Mouse (Mus musculus) forebrain, embryonic 12.5 days (tissue): Measurements from ENCODE around the gene Atxn2l. TPM values are rescaled to one million over a fixed set of nuclear protein-coding genes. Genes with fewer than 3 reads are reported as not detected.

Experiments used
- ATAC-seq: fragments of 200-750 bp; cut with Nextera tagmentation; 2 replicates; pipeline ENCODE4 v1.8.0; 2017; ENCODE audit warnings: moderate TSS enrichment; ENCODE audit not compliant: low FRiP score
- H3K27ac ChIP-seq: fragments of 300-500 bp; sonication (generic); 2 replicates; pipeline ENCODE4 v1.5.1; 2016; ENCODE audit warnings: mild to moderate bottlenecking
- H3K27me3 ChIP-seq: fragments of 300-500 bp; sonication (generic); 2 replicates; pipeline ENCODE4 v1.6.1; 2016; ENCODE audit warnings: mild to moderate bottlenecking
- H3K36me3 ChIP-seq: fragments of 300-500 bp; sonication (generic); replicated peaks from 2 replicates; pipeline ENCODE4 v1.6.1; 2016; ENCODE audit warnings: mild to moderate bottlenecking
- H3K4me1 ChIP-seq: fragments of 300-500 bp; sonication (generic); 2 replicates; pipeline ENCODE4 v1.6.1; 2016
- H3K4me2 ChIP-seq: fragments of 300-500 bp; sonication (generic); 2 replicates; pipeline ENCODE4 v1.6.1; 2016; ENCODE audit warnings: mild to moderate bottlenecking, moderate library complexity
- H3K4me3 ChIP-seq: fragments of 300-500 bp; sonication (generic); replicated peaks from 2 replicates; pipeline ENCODE4 v1.5.1; 2016; ENCODE audit warnings: mild to moderate bottlenecking
- H3K9ac ChIP-seq: fragments of 300-500 bp; sonication (generic); 2 replicates; pipeline ENCODE4 v1.6.1; 2016; ENCODE audit warnings: mild to moderate bottlenecking
- H3K9me3 ChIP-seq: fragments of 300-500 bp; sonication (generic); 2 replicates; pipeline ENCODE4 v1.6.1; 2016
- WGBS: fragments of 180-500 bp; shearing (Covaris S2); methylation state at CpG from one replicate; pipeline ENCODE4 v1.1.7; 2016; 5-methylcytosine and 5-hydroxymethylcytosine counted together
- polyA plus RNA-seq: library from polyadenylated mRNA; unstranded; fragments of >200 nt; fragmentation: Nextera tagmentation; extraction: Ambion mirVana; gene quantifications from 2 replicates; pipeline ENCODE4 v1.2.1, GENCODE M21; 2016

Gene Atxn2l
- polyA plus RNA-seq, 1 experiment from 2014 or later = 76.6 TPM

GRCm38 (mm10) chr7:126456382-126457266 is 46.6 kb downstream of the Atxn2l start:
- H3K36me3 ChIP-seq = no peaks in the 10 kb centered on the region
- peaks cover 3% of the 10 kb centered on the region; the same call in 1 of the 2 replicates for H3K27me3 ChIP-seq
- no peaks in the 10 kb centered on the region for H3K4me1 ChIP-seq
- no peaks in the 10 kb centered on the region for H3K9me3 ChIP-seq
- H3K9ac ChIP-seq = no peak overlapping the region
- no peak for ATAC-seq
- 92% methylated on average over 17 of the region's 17 CpGs for WGBS
- no peak overlapping the region for H3K27ac ChIP-seq
- H3K4me2 ChIP-seq = no peak overlapping the region
- no peak overlapping the region for H3K4me3 ChIP-seq

- Histone ChIP-seq H3K4me2 (no peak overlapping the region), H3K27me3 (no peaks in the 10 kb centered on the region), H3K4me3 (no peak overlapping the region), H3K36me3 (no peaks in the 10 kb centered on the region), H3K4me1 (no peaks in the 10 kb centered on the region), H3K27ac (no peak overlapping the region), H3K9ac (no peak overlapping the region), H3K9me3 (no peaks in the 10 kb centered on the region)
- ATAC-seq = no peak
- 76% methylated on average over 2 of the region's 2 CpGs for WGBS
Observed at GRCm38 (mm10) chr7:126455242-126455641, 48.0 kb downstream of the Atxn2l start.

- ATAC-seq = no peak
- H3K4me3 ChIP-seq = no peak overlapping the region
- H3K9ac ChIP-seq = no peak overlapping the region
- no peaks in the 10 kb centered on the region for H3K4me1 ChIP-seq
- H3K27me3 ChIP-seq = no peaks in the 10 kb centered on the region
- 86% methylated on average over 7 of the region's 7 CpGs for WGBS
- H3K9me3 ChIP-seq = no peaks in the 10 kb centered on the region
- no peak overlapping the region for H3K27ac ChIP-seq
- H3K36me3 ChIP-seq = no peaks in the 10 kb centered on the region
- H3K4me2 ChIP-seq = no peak overlapping the region
Observed at GRCm38 (mm10) chr7:126453861-126454260, 49.4 kb downstream of the Atxn2l start.

- Histone ChIP-seq H3K4me3 (no peak overlapping the region), H3K27ac (no peak overlapping the region), H3K4me1 (no peaks in the 10 kb centered on the region), H3K9ac (no peak overlapping the region), H3K36me3 (no peaks in the 10 kb centered on the region), H3K4me2 (no peak overlapping the region), H3K9me3 (no peaks in the 10 kb centered on the region), H3K27me3 (no peaks in the 10 kb centered on the region)
- ATAC-seq = no peak
- WGBS = 92% methylated on average over 3 of the region's 3 CpGs
Observed at GRCm38 (mm10) chr7:126452244-126452643, 51.0 kb downstream of the Atxn2l start.

GRCm38 (mm10) chr7:126450641-126451040 is 52.6 kb downstream of the Atxn2l start:
- Histone ChIP-seq H3K36me3 (peaks cover 6% of the 10 kb centered on the region), H3K4me1 (no peaks in the 10 kb centered on the region), H3K9me3 (no peaks in the 10 kb centered on the region), H3K9ac (no peak overlapping the region), H3K27ac (no peak overlapping the region), H3K4me2 (no peak overlapping the region), H3K4me3 (no peak overlapping the region), H3K27me3 (no peaks in the 10 kb centered on the region)
- ATAC-seq = no peak
- 90% methylated on average over 6 of the region's 6 CpGs for WGBS

GRCm38 (mm10) chr7:126449991-126450390 is 53.2 kb downstream of the Atxn2l start:
- Histone ChIP-seq H3K4me1 (no peaks in the 10 kb centered on the region), H3K9ac (no peak overlapping the region), H3K27me3 (no peaks in the 10 kb centered on the region), H3K4me2 (no peak overlapping the region), H3K9me3 (no peaks in the 10 kb centered on the region), H3K36me3 (peaks cover 12% of the 10 kb centered on the region), H3K27ac (no peak overlapping the region), H3K4me3 (no peak overlapping the region)
- WGBS = 93% methylated on average over 18 of the region's 18 CpGs
- no peak for ATAC-seq

GRCm38 (mm10) chr7:126448481-126448880 is 54.8 kb downstream of the Atxn2l start:
- Histone ChIP-seq H3K27ac (no peak overlapping the region), H3K4me3 (no peak overlapping the region), H3K9me3 (no peaks in the 10 kb centered on the region), H3K4me1 (no peaks in the 10 kb centered on the region), H3K27me3 (no peaks in the 10 kb centered on the region), H3K4me2 (no peak overlapping the region), H3K9ac (no peak overlapping the region), H3K36me3 (peaks cover 23% of the 10 kb centered on the region)
- WGBS = 92% methylated on average over 19 of the region's 19 CpGs
- no peak for ATAC-seq

- WGBS = 89% methylated on average over 21 of the region's 21 CpGs
- peaks cover 23% of the 10 kb centered on the region for H3K36me3 ChIP-seq
Observed at GRCm38 (mm10) chr7:126446217-126446616, 57.0 kb downstream of the Atxn2l start.

GRCm38 (mm10) chr7:126445104-126445815 is 58.0 kb downstream of the Atxn2l start:
- Histone ChIP-seq H3K4me3 (no peak overlapping the region), H3K27me3 (no peaks in the 10 kb centered on the region), H3K9ac (no peak overlapping the region), H3K4me1 (no peaks in the 10 kb centered on the region), H3K4me2 (no peak overlapping the region), H3K27ac (no peak overlapping the region), H3K36me3 (peaks cover 23% of the 10 kb centered on the region), H3K9me3 (no peaks in the 10 kb centered on the region)
- no peak for ATAC-seq
- WGBS = 92% methylated on average over 15 of the region's 15 CpGs

More at GRCm38 (mm10) chr7:126446217-126446616, 57.0 kb downstream of the Atxn2l start:
- no peaks in the 10 kb centered on the region for H3K4me1 ChIP-seq
- no peaks in the 10 kb centered on the region for H3K9me3 ChIP-seq
- no peaks in the 10 kb centered on the region for H3K27me3 ChIP-seq
- no peak overlapping the region for H3K4me2 ChIP-seq
- H3K4me3 ChIP-seq = no peak overlapping the region
- no peak for ATAC-seq
- no peak overlapping the region for H3K27ac ChIP-seq
- peak overlapping the region; percentile 21; the same call in 1 of the 2 replicates for H3K9ac ChIP-seq

- no peak overlapping the region for H3K9ac ChIP-seq
- ATAC-seq = no peak
- H3K4me2 ChIP-seq = no peak overlapping the region
- H3K27me3 ChIP-seq = no peaks in the 10 kb centered on the region
- H3K27ac ChIP-seq = no peak overlapping the region
- 92% methylated on average over 9 of the region's 9 CpGs for WGBS
- no peak overlapping the region for H3K4me3 ChIP-seq
- H3K36me3 ChIP-seq = peaks cover 23% of the 10 kb centered on the region
- no peaks in the 10 kb centered on the region for H3K9me3 ChIP-seq
- H3K4me1 ChIP-seq = no peaks in the 10 kb centered on the region
Observed at GRCm38 (mm10) chr7:126444536-126444935, 58.7 kb downstream of the Atxn2l start.

- 96% methylated on average over 10 of the region's 10 CpGs for WGBS
- peaks cover 23% of the 10 kb centered on the region for H3K36me3 ChIP-seq
- no peaks in the 10 kb centered on the region for H3K4me1 ChIP-seq
- H3K9me3 ChIP-seq = no peaks in the 10 kb centered on the region
- ATAC-seq = no peak
- no peaks in the 10 kb centered on the region for H3K27me3 ChIP-seq
- no peak overlapping the region for H3K9ac ChIP-seq
- H3K4me3 ChIP-seq = no peak overlapping the region
- no peak overlapping the region for H3K4me2 ChIP-seq
- H3K27ac ChIP-seq = no peak overlapping the region
Observed at GRCm38 (mm10) chr7:126443997-126444396, 59.2 kb downstream of the Atxn2l start.
